Mouse (Mus musculus): ENCODE measurements around the gene Gm2012. TPM values are rescaled to one million over a fixed set of nuclear protein-coding genes. Genes with fewer than 3 reads are reported as not detected.

Gm2012 gene
- not detected in 2 replicates for polyA plus RNA-seq (2012; ENCODE audit: low replicate concordance)

DNA sequence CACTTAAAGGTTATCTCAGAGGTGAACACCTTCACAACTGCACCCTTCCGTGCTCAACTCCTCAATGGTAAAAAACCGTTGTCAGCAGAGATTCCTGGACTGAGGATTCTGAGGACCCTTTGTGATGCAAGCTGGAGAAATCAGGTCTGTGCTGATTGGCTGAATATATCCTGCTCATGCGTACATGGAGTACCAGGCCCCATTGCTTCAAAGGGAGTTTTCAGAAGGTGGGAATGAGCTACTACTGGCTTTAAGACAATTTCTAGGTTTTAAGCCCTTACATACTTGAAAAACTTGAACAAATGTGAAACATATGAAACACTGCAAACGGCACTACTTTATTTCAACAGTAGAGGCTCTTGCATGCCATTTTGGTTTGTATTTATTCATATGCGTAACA lies at the start of gene Gm2012:
Gene Gm2012, minus strand, starts transcription at position 101 of the 400 bp plus-strand sequence.

Other genes with a start within 250 kb of the Gm2012 start
- gene Gm5168, start 180.3 kb downstream of the Gm2012 start, polyA plus RNA-seq (2012; ENCODE audit: low replicate concordance): not detected in 2 replicates
- not detected in 2 replicates for gene Gm2030, start 78.7 kb upstream of the Gm2012 start, polyA plus RNA-seq (2012; ENCODE audit: low replicate concordance)